Mouse (Mus musculus) frontal cortex, adult (tissue): ENCODE data around the gene Ksr2.
A peak's percentile ranks its signal among the peaks of the same experiment; 100 is the strongest.

ENCODE experiments used
- ATAC-seq: cut with Nextera tagmentation; 2 replicates; pipeline ENCODE4 v1.9.2; 2017; ENCODE audit warnings: mild to moderate bottlenecking, moderate library complexity, mixed read lengths; ENCODE audit not compliant: low TSS enrichment

Ksr2 gene

GRCm38 (mm10) chr5:117687770-117688352 is 274.1 kb downstream of the Ksr2 start:
- ATAC-seq, result no peak

DNA sequence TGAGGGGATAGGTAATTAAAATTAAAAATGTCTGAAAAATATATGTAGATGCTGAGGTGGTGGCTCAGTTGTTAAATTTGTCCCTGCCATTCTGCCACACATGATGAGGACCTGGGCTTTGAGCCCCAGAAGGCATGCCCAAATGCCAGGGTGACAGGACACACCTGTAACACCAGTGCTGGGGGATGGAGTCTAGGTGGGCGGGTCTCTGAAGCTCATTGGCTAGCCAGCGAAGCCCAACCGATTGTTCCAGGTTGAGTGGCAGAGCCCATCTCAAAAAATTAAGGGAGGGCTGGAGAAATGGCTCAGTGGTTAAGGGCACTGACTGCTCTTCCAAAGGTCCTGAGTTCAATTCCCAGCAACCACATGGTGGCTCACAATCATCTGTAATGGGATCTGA is 274.9 kb downstream of the Ksr2 start:
- ATAC-seq, result no peak

GRCm38 (mm10) chr5:117689840-117690239 is 276.0 kb downstream of the Ksr2 start:
- no peak for ATAC-seq

DNA sequence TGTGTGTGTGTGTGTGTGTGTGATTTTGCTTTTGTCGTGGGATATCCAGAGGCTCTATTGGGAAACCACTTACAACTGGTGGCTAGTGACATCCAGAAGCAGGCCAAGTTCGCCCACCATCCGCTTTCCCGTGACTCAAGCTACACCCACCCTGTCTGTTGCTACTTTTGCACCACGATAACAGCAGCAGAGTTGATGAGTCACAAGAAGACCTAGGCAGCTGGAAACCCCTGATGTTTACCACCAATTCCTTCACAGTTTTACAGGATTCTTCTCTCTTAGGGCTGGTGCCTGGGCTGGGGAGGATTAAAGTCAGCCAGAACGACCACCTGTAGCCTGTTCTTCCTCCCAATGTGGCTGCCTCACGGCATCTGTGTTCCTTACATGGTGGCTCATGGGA is 277.5 kb downstream of the Ksr2 start:
- ATAC-seq, result peak; percentile 79

DNA sequence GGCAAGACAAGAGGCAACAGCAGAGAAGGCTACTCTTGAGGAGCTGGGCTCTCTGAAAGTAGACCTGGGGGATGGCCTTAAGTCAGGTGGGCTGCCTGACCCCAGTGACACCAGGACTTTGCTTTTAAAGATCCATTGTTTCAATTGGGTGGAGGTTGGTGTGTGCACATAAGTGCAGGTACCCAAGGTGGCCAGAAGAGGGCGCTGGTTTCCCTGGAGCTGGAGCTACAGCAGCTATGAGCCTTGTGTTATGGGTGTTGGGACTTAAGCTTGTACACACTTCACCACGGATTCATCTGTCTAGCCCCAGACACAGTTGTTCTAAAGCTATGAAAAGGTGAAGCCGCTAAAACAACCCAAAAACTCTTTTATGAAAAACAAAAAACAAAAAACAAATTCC is 279.8 kb downstream of the Ksr2 start:
- no peak for ATAC-seq

DNA sequence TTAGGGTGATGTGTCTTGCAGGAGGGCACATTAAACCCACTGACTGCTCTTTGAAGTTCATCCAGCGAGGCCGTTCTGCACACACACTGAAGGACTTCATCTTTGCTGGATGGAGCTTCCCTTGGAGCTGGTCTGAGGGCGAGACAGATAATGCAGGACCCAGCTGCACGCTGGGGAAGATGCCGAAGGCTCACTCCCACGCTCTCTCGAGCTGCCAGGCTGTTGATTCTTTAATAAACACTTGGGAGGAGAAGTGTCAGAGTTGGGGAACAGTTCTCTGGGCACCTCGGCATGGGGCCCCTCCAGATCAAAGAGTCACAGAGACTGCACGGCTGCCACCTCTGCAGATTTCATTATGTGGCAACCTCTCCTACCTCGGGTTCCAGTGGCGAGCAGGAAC is 280.8 kb downstream of the Ksr2 start:
- ATAC-seq, result 0 out of 2 replicates have a peak, but pooled peaks have one; percentile 18

DNA sequence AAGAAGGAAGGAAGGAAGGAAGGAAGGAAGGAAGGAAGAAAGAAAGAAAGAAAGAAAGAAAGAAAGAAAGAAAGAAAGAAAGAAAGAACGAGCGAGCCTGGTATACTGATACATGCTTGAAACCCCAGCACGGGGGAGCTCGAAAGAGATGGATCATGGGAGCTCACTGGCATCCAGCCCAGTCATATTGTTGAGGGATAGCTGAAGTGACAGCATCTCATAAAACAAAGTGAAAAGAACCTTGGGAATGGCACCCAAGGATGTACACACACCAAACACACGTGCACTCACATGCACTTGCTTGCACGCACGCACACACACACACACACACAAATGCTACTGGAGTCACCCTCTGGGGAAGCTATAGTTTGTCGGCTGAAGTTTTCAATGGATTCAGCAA is 282.6 kb downstream of the Ksr2 start:
- ATAC-seq, result no peak

DNA sequence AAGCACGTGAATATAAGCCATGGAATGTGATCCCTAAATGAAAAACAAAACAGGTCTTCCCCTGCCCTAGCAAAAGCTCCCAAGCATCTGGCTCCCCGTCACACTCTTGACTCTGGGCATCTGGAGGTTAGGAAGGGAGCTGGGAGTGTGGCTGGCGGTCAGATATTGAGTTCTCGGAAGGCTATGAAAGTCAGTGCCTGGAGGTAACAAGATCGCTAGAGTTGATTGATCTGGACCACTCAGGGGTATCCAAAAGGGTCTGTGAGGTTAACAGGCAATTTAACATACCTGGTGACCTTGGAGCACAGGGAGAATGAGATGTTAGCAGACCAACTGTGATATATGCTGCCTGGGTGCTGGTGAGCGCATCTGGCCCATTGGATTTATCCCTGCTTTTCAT is 283.8 kb downstream of the Ksr2 start:
- ATAC-seq, result no peak

DNA sequence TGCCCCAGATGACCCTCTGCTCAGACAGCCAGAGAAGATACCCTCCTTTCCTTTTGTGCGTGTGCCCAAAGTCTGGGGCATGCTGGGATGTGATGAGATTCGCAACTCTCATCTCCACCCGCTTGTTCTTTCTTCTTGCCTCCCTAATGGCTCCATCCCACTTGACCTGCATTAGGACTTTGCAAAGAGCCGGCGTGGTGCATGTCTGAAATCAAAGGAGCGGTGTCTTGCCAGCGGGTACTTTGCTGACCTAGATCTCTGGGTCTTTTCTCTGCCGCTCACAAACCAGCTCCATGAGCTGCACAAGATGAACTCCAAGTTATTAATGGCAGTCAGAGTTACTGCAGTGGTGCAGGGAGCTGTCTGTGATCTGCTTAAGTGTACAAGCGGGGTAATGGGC is 290.6 kb downstream of the Ksr2 start:
- ATAC-seq, result no peak

DNA sequence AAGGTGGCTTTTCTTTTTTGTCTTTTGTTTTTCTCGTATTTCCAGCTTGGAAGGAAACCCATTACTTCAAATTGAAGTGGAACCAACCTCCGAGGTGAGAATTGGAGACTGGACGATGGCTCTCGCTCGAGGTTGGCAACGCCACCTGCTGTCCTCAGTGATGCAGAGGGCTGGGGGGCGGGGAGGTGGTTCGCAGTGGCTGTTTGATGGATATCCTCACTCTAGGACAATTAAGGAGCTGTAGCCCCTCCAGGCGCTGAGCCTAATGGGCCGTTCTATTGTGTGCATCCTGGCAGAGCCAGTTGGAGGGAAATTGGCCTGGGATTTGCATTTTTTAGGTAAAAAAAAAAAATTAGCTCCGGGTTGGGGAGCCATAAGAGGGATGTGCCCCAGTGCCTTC is 292.8 kb downstream of the Ksr2 start:
- ATAC-seq, result no peak

DNA sequence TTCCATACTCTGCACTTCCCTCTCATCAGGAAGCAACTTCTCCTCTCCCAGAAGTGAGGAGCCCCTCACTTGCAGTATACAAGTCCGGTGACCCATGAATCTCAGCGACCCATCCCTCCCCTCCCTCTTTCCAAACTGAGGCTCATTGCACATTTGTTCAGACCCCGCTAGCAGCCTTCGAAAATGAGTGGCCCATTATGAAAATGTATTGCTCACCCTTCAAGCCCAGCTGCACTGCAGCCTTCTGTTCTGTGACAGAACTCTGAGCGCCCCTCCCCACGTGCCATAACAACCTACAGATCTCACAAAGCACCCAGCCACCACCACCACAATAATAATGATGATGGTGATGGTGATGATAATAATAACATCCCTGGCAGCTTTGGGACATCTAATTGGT is 295.5 kb downstream of the Ksr2 start:
- no peak for ATAC-seq

GRCm38 (mm10) chr5:117711636-117712035 is 297.8 kb downstream of the Ksr2 start:
- no peak for ATAC-seq

DNA sequence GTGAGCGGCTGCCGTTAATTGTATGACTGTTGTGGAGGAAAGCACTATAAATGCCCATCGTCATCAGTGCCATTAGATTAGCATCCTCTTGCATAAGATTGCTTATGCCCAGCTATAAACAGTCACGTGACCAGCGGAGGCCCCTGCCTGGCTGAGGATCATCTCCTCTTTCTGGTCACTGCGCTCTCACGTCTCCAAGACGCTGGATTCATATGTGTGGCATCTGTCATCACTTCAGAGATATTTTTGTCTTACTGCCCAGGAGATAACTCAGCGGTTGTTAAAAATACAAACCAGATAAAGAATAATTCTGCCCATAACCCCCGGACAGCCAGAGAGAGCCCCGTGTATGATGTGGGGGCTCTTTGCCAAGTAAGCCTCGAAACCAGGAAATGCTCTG is 298.4 kb downstream of the Ksr2 start:
- ATAC-seq, result no peak

DNA sequence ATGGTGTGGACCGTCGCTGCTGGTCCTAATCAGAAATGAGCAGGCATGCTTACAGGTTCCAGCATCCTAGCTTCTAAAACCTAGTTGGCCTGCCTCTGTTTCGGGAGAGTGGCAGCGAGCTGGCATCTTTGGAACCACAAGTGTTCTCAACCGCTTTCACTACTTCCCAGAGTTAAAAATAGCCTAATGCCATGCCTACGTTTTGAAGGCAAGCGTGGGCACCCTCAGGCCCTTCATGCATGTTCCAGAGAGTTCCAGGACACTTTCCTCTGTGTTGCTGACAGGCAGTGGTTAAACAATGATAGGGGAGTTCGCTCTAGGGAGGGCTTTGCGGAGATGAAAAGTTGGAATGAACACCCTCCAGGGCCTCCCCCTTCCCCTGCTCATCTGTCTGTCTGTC is 303.3 kb downstream of the Ksr2 start:
- ATAC-seq, result no peak

- no peak for ATAC-seq
These were observed 309.5 kb downstream of the Ksr2 start for GRCm38 (mm10) chr5:117723316-117723715.

DNA sequence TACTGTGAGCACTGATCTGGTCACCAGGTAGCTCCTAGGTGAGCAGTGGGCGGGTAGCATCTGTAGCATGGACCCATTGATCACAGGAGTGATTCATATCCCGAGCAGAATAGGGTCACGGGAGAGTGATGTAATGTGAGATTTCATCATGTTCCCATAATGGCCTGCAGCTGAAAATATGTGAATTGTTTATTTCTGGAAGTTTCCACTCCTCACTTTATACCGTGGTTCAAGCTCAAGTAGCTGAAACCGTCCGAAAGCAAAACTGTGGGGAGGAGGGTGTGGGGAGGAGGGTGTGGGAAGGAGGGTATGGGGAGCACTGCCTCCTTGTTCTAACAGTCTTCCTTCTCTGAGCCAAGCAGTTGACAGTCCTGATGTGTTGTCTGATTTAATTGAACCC is 312.7 kb downstream of the Ksr2 start:
- ATAC-seq, result no peak

DNA sequence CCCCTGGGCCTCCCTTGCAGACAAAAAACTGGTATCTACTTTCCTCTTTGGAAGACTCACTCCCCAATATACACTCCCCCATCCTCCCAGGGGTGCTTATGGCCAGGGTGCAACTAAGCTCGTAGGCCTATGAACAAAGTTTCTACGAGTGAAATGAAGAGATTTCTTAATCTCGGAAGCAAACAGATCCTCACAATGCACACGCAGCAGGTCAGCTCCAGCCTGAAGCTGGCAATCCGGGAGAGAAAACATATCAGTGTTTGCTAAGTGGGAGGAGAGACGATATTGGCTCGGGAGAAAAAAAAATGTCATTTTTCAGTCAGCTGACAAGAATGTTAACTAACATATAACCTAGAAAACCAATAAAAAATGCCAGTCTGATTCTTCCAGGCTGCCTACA is 313.3 kb downstream of the Ksr2 start:
- ATAC-seq, result no peak

- ATAC-seq, result no peak
These were observed 317.5 kb downstream of the Ksr2 start for GRCm38 (mm10) chr5:117731311-117731710.

GRCm38 (mm10) chr5:117744654-117745178 is 330.9 kb downstream of the Ksr2 start:
- ATAC-seq, result peak; percentile 59; the same call in 1 of the 2 replicates

- no peak for ATAC-seq
These were observed 335.6 kb downstream of the Ksr2 start for GRCm38 (mm10) chr5:117749353-117749752.

GRCm38 (mm10) chr5:117757696-117758482 is 344.1 kb downstream of the Ksr2 start:
- ATAC-seq, result no peak

DNA sequence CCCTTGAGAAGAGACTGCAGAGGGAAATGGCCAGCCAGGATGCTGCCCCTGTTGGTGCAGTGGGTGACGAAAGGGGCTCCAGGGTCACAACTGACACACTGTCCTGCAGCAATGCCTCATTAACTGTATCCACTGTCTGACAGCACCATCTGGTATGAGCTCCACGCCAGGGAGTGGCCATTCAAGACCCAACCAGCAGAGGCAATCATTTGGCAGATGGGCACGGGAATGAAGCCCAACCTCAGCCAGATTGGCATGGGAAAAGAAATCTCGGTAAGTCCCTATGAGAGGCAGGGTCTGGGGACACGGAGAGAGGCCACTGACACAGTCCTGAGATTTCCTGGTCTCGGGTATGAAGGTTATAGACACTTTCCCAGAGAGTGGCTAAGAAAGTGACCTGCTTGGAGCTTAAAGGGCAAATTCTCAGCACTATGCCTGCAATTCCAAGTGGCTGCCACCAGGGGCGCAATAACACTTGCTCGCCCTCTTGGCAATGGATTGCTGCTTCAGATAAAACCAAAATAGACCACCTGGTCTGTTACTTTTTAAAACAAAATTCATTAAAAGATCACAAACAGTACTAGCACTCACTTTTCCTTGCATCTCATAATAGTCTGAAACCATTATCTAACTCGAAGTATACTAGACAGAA is 347.5 kb downstream of the Ksr2 start:
- no peak for ATAC-seq

GRCm38 (mm10) chr5:117764496-117764895 is 350.7 kb downstream of the Ksr2 start:
- no peak for ATAC-seq
